Mouse (Mus musculus): ENCODE results near the gene Lgi1. TPM values are rescaled to one million over a fixed set of nuclear protein-coding genes. Genes with fewer than 3 reads are reported as not detected.

Gene Lgi1
- total and polyA plus RNA-seq, 2 experiments from 2014 or later: not detected

GRCm38 (mm10) chr19:38228699-38229098, 35.6 kb upstream of the Lgi1 start:
- no peak overlapping the region for H3K4me2 ChIP-seq (ENCODE audit: low read depth, low read length)
- no peaks in the 10 kb centered on the region for H3K36me3 ChIP-seq (replicated peaks; ENCODE audit: control insufficient read depth, insufficient read depth, low read length)
- no peak overlapping the region for H3K4me3 ChIP-seq (ENCODE audit: low read depth, low read length)
- peaks cover 7% of the 10 kb centered on the region for H3K4me1 ChIP-seq (ENCODE audit: control insufficient read depth, insufficient read depth)
- no peak overlapping the region for H3K9ac ChIP-seq (replicated peaks; ENCODE audit: low read depth, low read length)
- WGBS: 54% methylated on average over 2 of the region's 2 CpGs
- H3K27ac ChIP-seq (ENCODE audit: low read depth): no peak overlapping the region
- no peaks in the 10 kb centered on the region for H3K27me3 ChIP-seq (ENCODE audit: control insufficient read depth, insufficient read depth, low read length)
- H3K9me3 ChIP-seq (replicated peaks; ENCODE audit: control insufficient read depth, low read length): no peaks in the 10 kb centered on the region
- no peak for TF ChIP-seq CTCF (IDR thresholded peaks at IDR 0.05; ENCODE audit: low read depth)
- TF ChIP-seq EP300 (IDR thresholded peaks at IDR 0.05; ENCODE audit: low read depth): no peak
- ATAC-seq (ENCODE audit: insufficient read depth, low read depth) (no peak), DNase-seq (ENCODE audit: low spot score) (no peak)

- no peak overlapping the region for H3K9ac ChIP-seq (replicated peaks; ENCODE audit: low read depth, low read length)
- ATAC-seq (ENCODE audit: insufficient read depth, low read depth): no peak
- H3K27me3 ChIP-seq (ENCODE audit: control insufficient read depth, insufficient read depth, low read length): no peaks in the 10 kb centered on the region
- no peaks in the 10 kb centered on the region for H3K9me3 ChIP-seq (replicated peaks; ENCODE audit: control insufficient read depth, low read length)
- H3K27ac ChIP-seq (ENCODE audit: low read depth): no peak overlapping the region
- H3K4me2 ChIP-seq (ENCODE audit: low read depth, low read length): no peak overlapping the region
- H3K36me3 ChIP-seq (replicated peaks; ENCODE audit: control insufficient read depth, insufficient read depth, low read length): no peaks in the 10 kb centered on the region
- no peak overlapping the region for H3K4me3 ChIP-seq (ENCODE audit: low read depth, low read length)
- DNase-seq (ENCODE audit: low spot score): no peak
- WGBS: 64% methylated on average over 8 of the region's 8 CpGs
- TF ChIP-seq CTCF (IDR thresholded peaks at IDR 0.05; ENCODE audit: low read depth) (no peak), EP300 (IDR thresholded peaks at IDR 0.05; ENCODE audit: low read depth) (no peak)
- no peaks in the 10 kb centered on the region for H3K4me1 ChIP-seq (ENCODE audit: control insufficient read depth, insufficient read depth)
These were observed 32.2 kb upstream of the Lgi1 start for GRCm38 (mm10) chr19:38232087-38232486.

- DNase-seq (ENCODE audit: low spot score) (no peak), ATAC-seq (ENCODE audit: insufficient read depth, low read depth) (no peak)
- Histone ChIP-seq H3K27me3 (ENCODE audit: control insufficient read depth, insufficient read depth, low read length) (no peaks in the 10 kb centered on the region), H3K4me2 (ENCODE audit: low read depth, low read length) (no peak overlapping the region), H3K9ac (replicated peaks; ENCODE audit: low read depth, low read length) (no peak overlapping the region), H3K36me3 (replicated peaks; ENCODE audit: control insufficient read depth, insufficient read depth, low read length) (no peaks in the 10 kb centered on the region), H3K4me1 (ENCODE audit: control insufficient read depth, insufficient read depth) (no peaks in the 10 kb centered on the region), H3K9me3 (replicated peaks; ENCODE audit: control insufficient read depth, low read length) (no peaks in the 10 kb centered on the region), H3K4me3 (ENCODE audit: low read depth, low read length) (no peak overlapping the region), H3K27ac (ENCODE audit: low read depth) (no peak overlapping the region)
- TF ChIP-seq CTCF (IDR thresholded peaks at IDR 0.05; ENCODE audit: low read depth) (no peak), EP300 (IDR thresholded peaks at IDR 0.05; ENCODE audit: low read depth) (no peak)
- WGBS: 63% methylated on average over 4 of the region's 4 CpGs
These were observed 31.8 kb upstream of the Lgi1 start for GRCm38 (mm10) chr19:38232516-38232915.

GRCm38 (mm10) chr19:38236526-38236925, 27.8 kb upstream of the Lgi1 start:
- Histone ChIP-seq H3K9ac (replicated peaks; ENCODE audit: low read depth, low read length) (no peak overlapping the region), H3K27me3 (ENCODE audit: control insufficient read depth, insufficient read depth, low read length) (no peaks in the 10 kb centered on the region), H3K4me1 (ENCODE audit: control insufficient read depth, insufficient read depth) (no peaks in the 10 kb centered on the region), H3K4me2 (ENCODE audit: low read depth, low read length) (no peak overlapping the region), H3K4me3 (ENCODE audit: low read depth, low read length) (no peak overlapping the region), H3K36me3 (replicated peaks; ENCODE audit: control insufficient read depth, insufficient read depth, low read length) (no peaks in the 10 kb centered on the region), H3K27ac (ENCODE audit: low read depth) (no peak overlapping the region), H3K9me3 (replicated peaks; ENCODE audit: control insufficient read depth, low read length) (no peaks in the 10 kb centered on the region)
- DNase-seq (ENCODE audit: low spot score) (no peak), ATAC-seq (ENCODE audit: insufficient read depth, low read depth) (no peak)
- WGBS: 76% methylated on average over 5 of the region's 5 CpGs
- TF ChIP-seq EP300 (IDR thresholded peaks at IDR 0.05; ENCODE audit: low read depth): no peak
- TF ChIP-seq CTCF (IDR thresholded peaks at IDR 0.05; ENCODE audit: low read depth): no peak

- TF ChIP-seq EP300 (IDR thresholded peaks at IDR 0.05; ENCODE audit: low read depth): no peak
- TF ChIP-seq CTCF (IDR thresholded peaks at IDR 0.05; ENCODE audit: low read depth): no peak
- H3K9ac ChIP-seq (replicated peaks; ENCODE audit: low read depth, low read length): no peak overlapping the region
- no peak overlapping the region for H3K4me3 ChIP-seq (ENCODE audit: low read depth, low read length)
- H3K4me2 ChIP-seq (ENCODE audit: low read depth, low read length): no peak overlapping the region
- no peak for ATAC-seq (ENCODE audit: insufficient read depth, low read depth)
- WGBS: 45% methylated on average over 3 of the region's 3 CpGs
- no peaks in the 10 kb centered on the region for H3K4me1 ChIP-seq (ENCODE audit: control insufficient read depth, insufficient read depth)
- DNase-seq (ENCODE audit: low spot score): no peak
- no peaks in the 10 kb centered on the region for H3K9me3 ChIP-seq (replicated peaks; ENCODE audit: control insufficient read depth, low read length)
- no peaks in the 10 kb centered on the region for H3K27me3 ChIP-seq (ENCODE audit: control insufficient read depth, insufficient read depth, low read length)
- H3K36me3 ChIP-seq (replicated peaks; ENCODE audit: control insufficient read depth, insufficient read depth, low read length): no peaks in the 10 kb centered on the region
- H3K27ac ChIP-seq (ENCODE audit: low read depth): no peak overlapping the region
These were observed 26.5 kb upstream of the Lgi1 start for GRCm38 (mm10) chr19:38237834-38238212.

GRCm38 (mm10) chr19:38238213-38238951, 26.0 kb upstream of the Lgi1 start:
- no peak for TF ChIP-seq EP300 (IDR thresholded peaks at IDR 0.05; ENCODE audit: low read depth)
- TF ChIP-seq CTCF (IDR thresholded peaks at IDR 0.05; ENCODE audit: low read depth): no peak
- no peak overlapping the region for H3K4me3 ChIP-seq (ENCODE audit: low read depth, low read length)
- no peak overlapping the region for H3K4me2 ChIP-seq (ENCODE audit: low read depth, low read length)
- H3K27me3 ChIP-seq (ENCODE audit: control insufficient read depth, insufficient read depth, low read length): no peaks in the 10 kb centered on the region
- no peak for ATAC-seq (ENCODE audit: insufficient read depth, low read depth)
- H3K9me3 ChIP-seq (replicated peaks; ENCODE audit: control insufficient read depth, low read length): no peaks in the 10 kb centered on the region
- no peak overlapping the region for H3K9ac ChIP-seq (replicated peaks; ENCODE audit: low read depth, low read length)
- no peak overlapping the region for H3K27ac ChIP-seq (ENCODE audit: low read depth)
- WGBS: 64% methylated on average over 12 of the region's 12 CpGs
- H3K36me3 ChIP-seq (replicated peaks; ENCODE audit: control insufficient read depth, insufficient read depth, low read length): no peaks in the 10 kb centered on the region
- no peak for DNase-seq (ENCODE audit: low spot score)
- no peaks in the 10 kb centered on the region for H3K4me1 ChIP-seq (ENCODE audit: control insufficient read depth, insufficient read depth)

All from heart, postnatal 0 days (tissue).